Mouse (Mus musculus): ENCODE results near the gene Prss48.

Gene Prss48

GRCm38 (mm10) chr3:86002423-86002822, at the start of gene Prss48:
Prss48 (minus strand) TSS chr3:86002491.
- peak in 1 of 2 experiments; percentile 16 for DNase-seq

GRCm38 (mm10) chr3:86049041-86049440, 46.8 kb upstream of the Prss48 start:
- no peak for DNase-seq

- DNase-seq = no peak
Measured at GRCm38 (mm10) chr3:86047686-86048408, 45.6 kb upstream of the Prss48 start.

GRCm38 (mm10) chr3:86040286-86041201, 38.3 kb upstream of the Prss48 start:
- no peak for DNase-seq

- DNase-seq = no peak
Measured at GRCm38 (mm10) chr3:86038648-86039047, 36.4 kb upstream of the Prss48 start.

- DNase-seq = no peak
Measured at GRCm38 (mm10) chr3:86037926-86038484, 35.7 kb upstream of the Prss48 start.

GRCm38 (mm10) chr3:86033455-86034090, 31.3 kb upstream of the Prss48 start:
- no peak for DNase-seq

GRCm38 (mm10) chr3:86030566-86030965, 28.3 kb upstream of the Prss48 start:
- peak; percentile 66 to 79 for DNase-seq

GRCm38 (mm10) chr3:86028658-86029375, 26.5 kb upstream of the Prss48 start:
- DNase-seq = no peak

- DNase-seq = no peak
Measured at GRCm38 (mm10) chr3:86025341-86026137, 23.2 kb upstream of the Prss48 start.

GRCm38 (mm10) chr3:86024065-86024795, 21.9 kb upstream of the Prss48 start:
- no peak for DNase-seq

- no peak for DNase-seq
Measured at GRCm38 (mm10) chr3:86021651-86022050, 19.4 kb upstream of the Prss48 start.

- no peak for DNase-seq
Measured at GRCm38 (mm10) chr3:86020921-86021650, 18.8 kb upstream of the Prss48 start.

- no peak for DNase-seq
Measured at GRCm38 (mm10) chr3:86017484-86017883, 15.2 kb upstream of the Prss48 start.

- DNase-seq = no peak
Measured at GRCm38 (mm10) chr3:86016965-86017364, 14.7 kb upstream of the Prss48 start.

- no peak for DNase-seq
Measured at GRCm38 (mm10) chr3:86013837-86014236, 11.5 kb upstream of the Prss48 start.

- no peak for DNase-seq
Measured at GRCm38 (mm10) chr3:86011833-86012232, 9.5 kb upstream of the Prss48 start.

GRCm38 (mm10) chr3:86011373-86011772, 9.1 kb upstream of the Prss48 start:
- DNase-seq = no peak

- no peak for DNase-seq
Measured at GRCm38 (mm10) chr3:86010618-86011017, 8.3 kb upstream of the Prss48 start.

- DNase-seq = no peak
Measured at GRCm38 (mm10) chr3:86004751-86005150, 2.5 kb upstream of the Prss48 start.
